Mouse (Mus musculus): ENCODE results near the gene Carmil3.

GRCm38 (mm10) chr14:55484430-55485085, 5.9 kb upstream of the Carmil3 start:
- TF ChIP-seq POLR2A (IDR thresholded peaks at IDR 0.05; ENCODE audit: insufficient read depth, low read length) (no peak), CTCF (IDR thresholded peaks at IDR 0.05; ENCODE audit: low read depth, low read length) (no peak)

All from ES-Bruce4 (cell line).